Mouse (Mus musculus) adrenal gland, postnatal 10 days (tissue): ENCODE data around the gene Slc24a3. TPM values are rescaled to one million over a fixed set of nuclear protein-coding genes. Genes with fewer than 3 reads are reported as not detected.
A peak's percentile ranks its signal among the peaks of the same experiment; 100 is the strongest.

Source experiments
- DNase-seq: peaks from one replicate; pipeline ENCODE4 v3.0.0; 2021; ENCODE audit warnings: mixed read lengths
- long read RNA-seq, 2 experiments: library from polyadenylated mRNA; stranded (forward); transcript quantifications; one replicate each; pipeline ENCODE4 v2.0.0; 2021
- total RNA-seq, 2 experiments: library from RNA; stranded (reverse); gene quantifications; 2 replicates each; pipeline ENCODE4 v1.2.3; 2021

The Slc24a3 gene
- 10 to 100 TPM; 36.7 to 37.2 TPM for total RNA-seq
- long read RNA-seq, experiment 1, partial matches to known transcripts = 3 of 14 reads
- long read RNA-seq, experiment 1, other reads (novel, unspliced or antisense) = 11 of 14 reads
- long read RNA-seq, experiment 2, partial matches to known transcripts = 11 of 14 reads
- long read RNA-seq, experiment 2, other reads (novel, unspliced or antisense) = 3 of 14 reads

DNA sequence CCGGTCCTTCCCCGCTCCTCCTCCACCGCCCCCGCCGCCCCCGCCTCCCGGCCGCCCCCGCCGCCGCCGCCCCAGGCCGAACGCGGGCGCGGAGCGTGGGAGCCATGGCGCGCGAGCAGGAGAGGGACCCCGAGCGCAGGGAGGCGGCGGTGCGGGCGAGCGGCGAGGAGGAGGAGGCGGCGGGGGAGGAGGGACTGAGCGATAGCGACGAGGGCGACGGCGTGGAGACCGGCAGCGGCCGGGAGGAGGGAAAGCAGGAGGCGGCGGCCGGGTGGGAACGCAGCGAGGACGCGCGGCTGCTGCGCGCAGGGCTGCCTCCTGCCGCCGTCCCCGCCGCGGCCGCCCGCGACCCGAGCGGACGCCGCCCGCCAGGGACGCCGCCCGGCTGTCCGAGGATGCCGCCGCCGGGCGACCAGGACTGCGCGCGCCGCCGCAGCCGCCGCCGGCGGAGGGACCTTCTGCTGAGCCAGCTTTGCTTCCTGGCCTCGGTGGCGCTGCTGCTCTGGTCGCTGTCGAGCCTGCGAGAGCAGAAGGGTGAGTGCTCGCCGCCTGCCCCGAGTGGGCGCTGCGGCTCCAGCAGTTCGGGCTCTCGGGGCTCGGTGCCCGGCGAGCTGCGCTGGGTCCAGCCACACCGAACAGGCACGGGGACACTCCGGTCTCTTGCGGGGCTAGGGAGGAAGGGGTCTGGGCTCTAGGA is at the start of gene Slc24a3:
Slc24a3 (plus strand) TSS at position 91 of the 697 bp plus-strand sequence.
- peak; percentile 90 for DNase-seq

GRCm38 (mm10) chr2:145117762-145118161 is 49.8 kb upstream of the Slc24a3 start:
- no peak for DNase-seq

DNA sequence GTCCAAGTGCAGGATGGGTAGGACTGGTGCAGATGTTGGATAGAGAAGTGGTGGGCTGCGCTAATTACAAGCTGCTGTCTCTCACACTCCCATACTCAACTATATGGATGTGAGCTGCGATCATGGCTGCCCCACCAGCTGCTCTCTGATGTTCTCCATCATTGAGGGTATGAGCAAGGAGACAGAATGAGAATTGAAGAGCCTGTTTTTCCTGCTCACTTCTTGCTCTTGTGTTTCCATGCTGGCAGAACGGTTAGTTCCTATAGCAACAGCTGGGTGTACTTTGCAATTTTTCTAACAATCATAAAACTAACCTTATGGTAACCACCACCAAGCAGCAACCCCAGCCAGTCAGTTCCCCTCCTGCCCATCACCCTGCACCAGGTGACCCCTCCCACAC is 39.8 kb upstream of the Slc24a3 start:
- no peak for DNase-seq

GRCm38 (mm10) chr2:145136625-145137291 is 30.8 kb upstream of the Slc24a3 start:
- no peak for DNase-seq

- no peak for DNase-seq
Measured at GRCm38 (mm10) chr2:145150407-145150806, 17.1 kb upstream of the Slc24a3 start.

GRCm38 (mm10) chr2:145150821-145151220 is 16.7 kb upstream of the Slc24a3 start:
- no peak for DNase-seq

- no peak for DNase-seq
Measured at GRCm38 (mm10) chr2:145152281-145152680, 15.3 kb upstream of the Slc24a3 start.

- DNase-seq = peak; percentile 6
Measured at GRCm38 (mm10) chr2:145158972-145159371, 8.6 kb upstream of the Slc24a3 start.

DNA sequence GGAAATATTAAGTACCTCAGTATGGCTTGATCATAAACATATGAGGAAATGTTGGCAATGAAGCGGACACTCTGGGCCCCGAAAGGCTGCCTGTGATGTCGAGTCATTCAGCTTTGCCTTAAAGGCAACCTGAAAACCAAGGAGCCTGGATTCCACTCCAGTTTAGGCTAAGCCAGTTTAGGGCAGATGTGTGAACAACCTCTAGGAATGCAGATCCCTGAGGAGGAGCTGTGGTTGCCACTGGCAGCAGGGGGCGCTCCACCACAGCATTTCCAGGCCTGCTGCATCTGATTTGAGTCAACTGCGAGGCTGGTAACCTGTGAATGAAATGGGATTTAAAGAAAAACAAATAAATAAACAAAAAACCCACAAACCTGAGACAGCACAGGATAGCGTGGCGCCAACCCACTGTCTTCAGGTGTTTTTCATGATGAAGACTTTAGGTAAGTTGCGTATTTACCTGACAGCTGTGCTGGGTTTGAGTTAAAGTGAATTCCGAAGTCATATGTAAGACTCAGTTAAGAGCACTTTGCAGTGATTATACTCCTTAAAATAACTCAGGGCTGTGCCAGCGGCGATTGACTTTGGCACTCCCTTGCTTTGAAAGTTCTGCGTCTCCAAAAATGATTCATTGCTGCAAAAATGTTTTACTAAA is 6.4 kb upstream of the Slc24a3 start:
- peak; percentile 92 for DNase-seq

- no peak for DNase-seq
Measured at GRCm38 (mm10) chr2:145164086-145164485, 3.5 kb upstream of the Slc24a3 start.

GRCm38 (mm10) chr2:145164562-145164961 is 3.0 kb upstream of the Slc24a3 start:
- DNase-seq = no peak

- DNase-seq = no peak
Measured at GRCm38 (mm10) chr2:145165076-145165475, 2.5 kb upstream of the Slc24a3 start.

DNA sequence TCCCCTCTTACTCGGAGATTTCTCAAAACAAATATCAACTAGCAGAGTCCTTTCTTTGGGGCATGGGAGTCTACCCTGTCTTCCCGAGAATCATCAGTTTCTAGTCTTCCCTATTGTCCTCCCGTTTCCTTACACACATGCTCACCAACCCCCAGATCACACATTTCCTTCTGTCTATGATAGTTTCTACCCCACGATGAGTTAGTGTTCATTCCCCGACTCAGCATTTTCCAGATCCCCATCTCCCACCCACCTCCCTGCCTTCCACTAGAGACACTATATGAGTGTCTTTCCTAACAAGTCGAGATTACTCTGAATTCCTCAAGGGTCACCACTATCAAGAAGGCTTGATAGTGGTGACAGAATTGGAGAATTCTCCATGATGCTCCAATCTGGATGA is 1.7 kb upstream of the Slc24a3 start:
- DNase-seq = no peak

- DNase-seq = peak; percentile 85
Measured at GRCm38 (mm10) chr2:145167051-145167663, 397 bp upstream of the Slc24a3 start.

DNA sequence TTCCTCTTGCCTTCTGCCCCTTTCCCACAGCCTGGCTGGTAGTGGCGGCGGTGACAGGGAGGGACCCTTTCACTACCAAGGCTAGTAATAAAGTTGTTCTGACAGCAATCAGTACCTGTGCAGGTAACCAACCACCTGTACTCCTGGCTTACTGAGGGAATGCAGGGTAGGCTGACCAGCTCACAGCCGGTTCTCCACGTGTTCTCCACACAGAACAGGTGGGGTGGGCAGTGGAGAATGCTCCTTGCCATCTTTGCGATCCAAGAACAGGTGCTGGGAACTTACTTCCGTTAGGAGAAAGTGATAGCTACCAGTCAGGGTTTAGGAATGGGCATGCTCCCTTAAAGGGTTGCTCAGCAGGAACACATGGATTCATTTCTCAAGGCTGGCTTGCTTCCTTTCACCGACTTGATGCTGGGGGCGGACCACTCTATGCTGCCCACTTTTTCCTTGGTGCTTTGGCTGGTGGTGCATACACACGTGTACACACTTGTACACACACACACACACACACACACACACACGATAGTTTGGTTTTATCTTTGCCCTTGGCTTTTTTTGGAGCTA is 934 bp downstream of the Slc24a3 start:
- DNase-seq = no peak

GRCm38 (mm10) chr2:145172978-145173655 is 5.6 kb downstream of the Slc24a3 start:
- peak; percentile 55 for DNase-seq

DNA sequence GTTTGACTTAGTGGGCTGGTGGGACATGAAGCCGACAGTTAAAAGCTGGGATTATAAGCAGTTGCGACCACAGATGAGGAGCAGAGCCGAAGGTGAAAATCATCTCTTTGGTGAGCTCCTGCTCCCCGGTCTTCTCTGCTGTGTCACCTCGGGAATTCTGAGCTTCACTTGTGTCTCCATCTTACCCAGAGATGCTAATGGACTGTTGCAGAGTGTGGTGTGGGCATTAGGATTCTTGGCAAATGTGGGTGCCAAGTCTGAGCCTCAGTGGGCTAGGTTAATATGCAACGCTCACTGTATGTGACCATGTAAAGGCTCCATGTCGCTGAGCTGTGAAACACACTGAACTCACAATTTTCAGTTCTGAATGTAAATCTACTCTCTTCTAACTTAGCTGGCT is 7.5 kb downstream of the Slc24a3 start:
- no peak for DNase-seq

DNA sequence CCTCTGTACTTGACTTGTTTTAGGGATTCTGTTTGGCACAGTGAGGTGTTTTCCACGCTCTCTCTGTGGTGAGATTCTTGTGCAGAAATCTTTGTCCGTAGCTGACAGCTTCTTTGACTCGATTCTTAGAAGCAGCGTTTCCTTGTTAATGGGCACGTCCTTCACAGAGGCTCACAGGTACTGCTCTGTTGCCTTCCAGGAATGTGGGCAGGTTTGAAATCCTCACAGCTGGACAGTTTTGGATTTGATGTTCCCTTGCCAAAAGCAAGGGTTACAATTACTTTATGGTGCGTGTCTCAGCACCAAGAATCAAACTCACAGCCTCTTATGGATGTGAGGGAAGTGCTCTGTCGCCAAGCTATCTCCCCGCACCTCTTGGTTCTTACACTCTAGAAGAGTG is 14.9 kb downstream of the Slc24a3 start:
- DNase-seq = no peak

- no peak for DNase-seq
Measured at GRCm38 (mm10) chr2:145188828-145189227, 21.3 kb downstream of the Slc24a3 start.

GRCm38 (mm10) chr2:145196043-145196442 is 28.5 kb downstream of the Slc24a3 start:
- no peak for DNase-seq

DNA sequence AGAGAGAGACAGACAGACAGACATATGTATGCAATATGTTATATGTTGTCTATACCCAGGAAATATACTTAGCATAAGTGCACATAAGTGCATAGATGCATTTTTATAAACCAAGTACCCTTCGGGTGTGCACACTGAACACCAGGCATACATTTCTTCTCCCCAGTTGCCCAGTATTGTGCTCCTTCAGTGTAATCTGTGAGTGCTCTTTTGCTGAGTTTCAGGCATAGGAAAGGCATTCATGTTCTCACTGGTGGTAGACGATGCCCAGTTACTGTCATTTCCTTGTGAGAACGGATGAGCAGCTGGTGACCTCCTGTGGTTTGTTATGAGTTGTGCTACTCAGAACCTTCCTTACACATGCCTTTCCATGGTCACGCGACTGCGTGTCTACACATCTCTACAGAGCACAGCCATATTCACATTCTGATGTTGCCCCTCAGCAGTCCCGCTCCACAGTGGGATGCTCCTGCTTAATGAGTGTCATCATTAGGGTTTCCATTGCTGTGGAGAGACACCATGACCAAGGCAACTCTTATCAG is 29.0 kb downstream of the Slc24a3 start:
- DNase-seq = no peak
